Mouse (Mus musculus): ENCODE measurements at regions not wholly inside any gene's neighbourhood (a gene's known extent, or its start where the extent isn't known, plus 50 kb on each side); places are given as distances from the start of the nearest gene placed in this dataset.

GRCm38 (mm10) chr13:47552251-47552650 is 429.8 kb downstream of the Rnf144b start:
- Histone ChIP-seq H3K4me3 (ENCODE audit: low read depth, low read length) (no peak overlapping the region), H3K4me1 (ENCODE audit: control insufficient read depth, insufficient read depth, low read length) (no peaks in the 10 kb centered on the region), H3K9me3 (replicated peaks; ENCODE audit: control insufficient read depth, low read length) (no peaks in the 10 kb centered on the region), H3K36me3 (replicated peaks; ENCODE audit: control insufficient read depth, insufficient read depth, low read depth, low read length) (no peaks in the 10 kb centered on the region), H3K9ac (replicated peaks; ENCODE audit: low read length) (no peak overlapping the region), H3K4me2 (ENCODE audit: low read depth, low read length) (no peak overlapping the region), H3K27ac (replicated peaks; ENCODE audit: low read depth, low read length) (no peak overlapping the region), H3K27me3 (ENCODE audit: control insufficient read depth, insufficient read depth, low read length) (no peaks in the 10 kb centered on the region)
- DNase-seq (ENCODE audit: low spot score), result no peak
- ATAC-seq (replicated peaks; ENCODE audit: insufficient number of reproducible peaks, low FRiP score, low TSS enrichment, low read depth), result no peak
- 89% methylated on average over 3 of the region's 3 CpGs for WGBS

DNA sequence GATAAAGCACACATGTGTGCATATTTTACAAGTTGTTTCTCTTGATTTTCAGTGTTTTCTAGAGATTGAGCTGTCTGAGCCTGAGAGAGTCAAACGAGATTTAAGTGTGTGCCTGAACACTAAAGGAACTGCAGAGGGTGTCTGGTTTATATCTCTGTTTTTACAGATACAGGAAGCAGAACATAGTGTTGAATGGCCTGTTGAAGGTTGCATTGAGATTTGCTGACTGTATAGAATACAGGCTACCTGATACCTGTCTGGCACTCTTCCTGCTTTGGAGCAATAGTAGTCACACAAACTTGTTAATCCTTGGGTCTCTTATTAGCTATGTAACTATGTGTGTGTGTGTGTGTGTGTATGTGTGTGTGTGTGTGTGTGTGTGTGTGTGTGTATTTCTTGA is 431.7 kb downstream of the Rnf144b start:
- Histone ChIP-seq H3K27ac (replicated peaks; ENCODE audit: low read depth, low read length) (no peak overlapping the region), H3K4me1 (ENCODE audit: control insufficient read depth, insufficient read depth, low read length) (no peaks in the 10 kb centered on the region), H3K4me3 (ENCODE audit: low read depth, low read length) (no peak overlapping the region), H3K9ac (replicated peaks; ENCODE audit: low read length) (no peak overlapping the region), H3K4me2 (ENCODE audit: low read depth, low read length) (no peak overlapping the region), H3K27me3 (ENCODE audit: control insufficient read depth, insufficient read depth, low read length) (no peaks in the 10 kb centered on the region), H3K36me3 (replicated peaks; ENCODE audit: control insufficient read depth, insufficient read depth, low read depth, low read length) (no peaks in the 10 kb centered on the region), H3K9me3 (replicated peaks; ENCODE audit: control insufficient read depth, low read length) (no peaks in the 10 kb centered on the region)
- WGBS, result 47% methylated on average over 1 of the region's 1 CpGs
- no peak for ATAC-seq (replicated peaks; ENCODE audit: insufficient number of reproducible peaks, low FRiP score, low TSS enrichment, low read depth)
- no peak for DNase-seq (ENCODE audit: low spot score)

DNA sequence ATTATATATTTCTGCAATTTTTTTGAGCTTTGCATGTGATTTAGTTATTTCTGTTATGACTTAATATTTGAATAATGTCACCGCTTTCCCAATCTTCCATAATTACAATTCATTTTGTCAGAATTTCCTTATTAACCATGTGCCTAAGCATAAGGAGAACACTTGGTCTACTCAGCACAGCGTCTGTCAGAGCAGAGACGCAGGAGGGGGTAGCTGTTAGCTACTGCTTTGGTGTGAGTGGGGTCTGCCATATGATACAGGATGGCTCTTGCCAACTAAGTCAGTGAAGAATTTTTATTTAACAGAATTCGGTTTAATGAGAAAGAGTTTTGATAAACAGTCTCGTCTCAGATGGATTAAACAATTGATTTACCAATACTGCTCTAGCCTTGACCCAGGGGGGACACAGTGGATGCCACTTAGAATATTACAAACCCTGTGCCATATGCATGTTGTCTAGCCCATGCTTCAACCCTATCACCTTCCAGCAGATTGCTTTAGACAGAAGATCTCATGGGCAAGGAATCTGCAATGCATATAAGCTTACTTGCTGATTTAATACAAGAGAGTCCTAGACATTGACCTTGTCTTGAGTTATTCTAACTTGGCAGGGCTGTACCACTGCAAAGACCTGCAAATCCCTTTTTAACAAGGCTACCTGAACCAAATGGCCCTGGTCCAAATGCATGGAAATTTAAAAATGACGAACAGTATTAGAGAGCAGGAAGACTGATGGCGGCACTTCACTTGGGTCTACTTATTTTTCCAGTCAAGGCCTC is 434.9 kb downstream of the Rnf144b start:
- no peak overlapping the region for H3K27ac ChIP-seq (replicated peaks; ENCODE audit: low read depth, low read length)
- WGBS, result 93% methylated on average over 7 of the region's 7 CpGs
- no peak overlapping the region for H3K9ac ChIP-seq (replicated peaks; ENCODE audit: low read length)
- no peak overlapping the region for H3K4me2 ChIP-seq (ENCODE audit: low read depth, low read length)
- H3K36me3 ChIP-seq (replicated peaks; ENCODE audit: control insufficient read depth, insufficient read depth, low read depth, low read length), result no peaks in the 10 kb centered on the region
- no peaks in the 10 kb centered on the region for H3K9me3 ChIP-seq (replicated peaks; ENCODE audit: control insufficient read depth, low read length)
- no peaks in the 10 kb centered on the region for H3K4me1 ChIP-seq (ENCODE audit: control insufficient read depth, insufficient read depth, low read length)
- H3K4me3 ChIP-seq (ENCODE audit: low read depth, low read length), result no peak overlapping the region
- ATAC-seq (replicated peaks; ENCODE audit: insufficient number of reproducible peaks, low FRiP score, low TSS enrichment, low read depth), result no peak
- DNase-seq (ENCODE audit: low spot score), result no peak
- H3K27me3 ChIP-seq (ENCODE audit: control insufficient read depth, insufficient read depth, low read length), result no peaks in the 10 kb centered on the region

- DNase-seq (ENCODE audit: low spot score) (peak; percentile 4), ATAC-seq (replicated peaks; ENCODE audit: insufficient number of reproducible peaks, low FRiP score, low TSS enrichment, low read depth) (no peak)
- H3K4me1 ChIP-seq (ENCODE audit: control insufficient read depth, insufficient read depth, low read length), result no peaks in the 10 kb centered on the region
- no peak overlapping the region for H3K4me2 ChIP-seq (ENCODE audit: low read depth, low read length)
- H3K27ac ChIP-seq (replicated peaks; ENCODE audit: low read depth, low read length), result no peak overlapping the region
- no peaks in the 10 kb centered on the region for H3K36me3 ChIP-seq (replicated peaks; ENCODE audit: control insufficient read depth, insufficient read depth, low read depth, low read length)
- WGBS, result 32% methylated on average over 8 of the region's 8 CpGs
- H3K4me3 ChIP-seq (ENCODE audit: low read depth, low read length), result no peak overlapping the region
- no peak overlapping the region for H3K9ac ChIP-seq (replicated peaks; ENCODE audit: low read length)
- H3K27me3 ChIP-seq (ENCODE audit: control insufficient read depth, insufficient read depth, low read length), result no peaks in the 10 kb centered on the region
- no peaks in the 10 kb centered on the region for H3K9me3 ChIP-seq (replicated peaks; ENCODE audit: control insufficient read depth, low read length)
These were observed 440.4 kb downstream of the Rnf144b start for GRCm38 (mm10) chr13:47562836-47563235.

GRCm38 (mm10) chr13:47576516-47576915 is 454.1 kb downstream of the Rnf144b start:
- WGBS, result 63% methylated on average over 3 of the region's 3 CpGs
- ATAC-seq (replicated peaks; ENCODE audit: insufficient number of reproducible peaks, low FRiP score, low TSS enrichment, low read depth) (no peak), DNase-seq (ENCODE audit: low spot score) (peak; percentile 11)
- no peak overlapping the region for H3K4me3 ChIP-seq (ENCODE audit: low read depth, low read length)
- H3K9me3 ChIP-seq (replicated peaks; ENCODE audit: control insufficient read depth, low read length), result no peaks in the 10 kb centered on the region
- H3K27ac ChIP-seq (replicated peaks; ENCODE audit: low read depth, low read length), result no peak overlapping the region
- no peaks in the 10 kb centered on the region for H3K27me3 ChIP-seq (ENCODE audit: control insufficient read depth, insufficient read depth, low read length)
- no peaks in the 10 kb centered on the region for H3K4me1 ChIP-seq (ENCODE audit: control insufficient read depth, insufficient read depth, low read length)
- H3K9ac ChIP-seq (replicated peaks; ENCODE audit: low read length), result no peak overlapping the region
- no peaks in the 10 kb centered on the region for H3K36me3 ChIP-seq (replicated peaks; ENCODE audit: control insufficient read depth, insufficient read depth, low read depth, low read length)
- H3K4me2 ChIP-seq (ENCODE audit: low read depth, low read length), result no peak overlapping the region

- no peaks in the 10 kb centered on the region for H3K9me3 ChIP-seq (replicated peaks; ENCODE audit: control insufficient read depth, low read length)
- DNase-seq (ENCODE audit: low spot score) (no peak), ATAC-seq (replicated peaks; ENCODE audit: insufficient number of reproducible peaks, low FRiP score, low TSS enrichment, low read depth) (no peak)
- no peak overlapping the region for H3K9ac ChIP-seq (replicated peaks; ENCODE audit: low read length)
- H3K27ac ChIP-seq (replicated peaks; ENCODE audit: low read depth, low read length), result no peak overlapping the region
- no peaks in the 10 kb centered on the region for H3K27me3 ChIP-seq (ENCODE audit: control insufficient read depth, insufficient read depth, low read length)
- H3K36me3 ChIP-seq (replicated peaks; ENCODE audit: control insufficient read depth, insufficient read depth, low read depth, low read length), result no peaks in the 10 kb centered on the region
- H3K4me1 ChIP-seq (ENCODE audit: control insufficient read depth, insufficient read depth, low read length), result no peaks in the 10 kb centered on the region
- WGBS, result 81% methylated on average over 5 of the region's 5 CpGs
- H3K4me3 ChIP-seq (ENCODE audit: low read depth, low read length), result no peak overlapping the region
- no peak overlapping the region for H3K4me2 ChIP-seq (ENCODE audit: low read depth, low read length)
These were observed 457.7 kb downstream of the Rnf144b start for GRCm38 (mm10) chr13:47580144-47580543.

GRCm38 (mm10) chr13:47585158-47585557 is 462.7 kb downstream of the Rnf144b start:
- Histone ChIP-seq H3K9ac (replicated peaks; ENCODE audit: low read length) (no peak overlapping the region), H3K36me3 (replicated peaks; ENCODE audit: control insufficient read depth, insufficient read depth, low read depth, low read length) (no peaks in the 10 kb centered on the region), H3K4me1 (ENCODE audit: control insufficient read depth, insufficient read depth, low read length) (no peaks in the 10 kb centered on the region), H3K4me2 (ENCODE audit: low read depth, low read length) (no peak overlapping the region), H3K27ac (replicated peaks; ENCODE audit: low read depth, low read length) (no peak overlapping the region), H3K9me3 (replicated peaks; ENCODE audit: control insufficient read depth, low read length) (no peaks in the 10 kb centered on the region), H3K4me3 (ENCODE audit: low read depth, low read length) (no peak overlapping the region), H3K27me3 (ENCODE audit: control insufficient read depth, insufficient read depth, low read length) (no peaks in the 10 kb centered on the region)
- 71% methylated on average over 1 of the region's 1 CpGs for WGBS
- DNase-seq (ENCODE audit: low spot score), result no peak
- no peak for ATAC-seq (replicated peaks; ENCODE audit: insufficient number of reproducible peaks, low FRiP score, low TSS enrichment, low read depth)

DNA sequence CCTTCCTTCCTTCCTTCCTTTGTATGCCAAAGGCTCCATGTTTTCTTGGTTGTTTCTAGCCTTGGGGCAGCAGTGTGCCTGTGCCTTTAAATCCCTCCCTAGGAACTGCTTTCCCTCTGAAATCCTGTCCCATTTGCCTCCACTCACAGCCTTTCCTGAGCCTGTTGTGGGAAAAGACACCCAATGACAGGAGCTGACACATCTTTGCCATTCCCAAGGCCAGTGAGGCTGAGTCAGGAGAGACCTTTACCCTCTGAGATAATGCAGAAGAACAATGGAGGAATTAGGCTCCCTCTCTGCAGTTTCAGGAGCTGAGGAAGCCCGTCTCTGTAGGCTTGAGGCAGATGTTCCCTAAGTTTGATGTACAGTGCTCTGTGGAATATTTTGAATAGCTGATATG is 480.2 kb downstream of the Rnf144b start:
- Histone ChIP-seq H3K27ac (replicated peaks; ENCODE audit: low read depth, low read length) (no peak overlapping the region), H3K4me1 (ENCODE audit: control insufficient read depth, insufficient read depth, low read length) (no peaks in the 10 kb centered on the region; the same call in 1 of the 2 replicates), H3K9ac (replicated peaks; ENCODE audit: low read length) (no peak overlapping the region), H3K4me2 (ENCODE audit: low read depth, low read length) (no peak overlapping the region), H3K4me3 (ENCODE audit: low read depth, low read length) (no peak overlapping the region), H3K36me3 (replicated peaks; ENCODE audit: control insufficient read depth, insufficient read depth, low read depth, low read length) (no peaks in the 10 kb centered on the region), H3K27me3 (ENCODE audit: control insufficient read depth, insufficient read depth, low read length) (no peaks in the 10 kb centered on the region), H3K9me3 (replicated peaks; ENCODE audit: control insufficient read depth, low read length) (no peaks in the 10 kb centered on the region)
- DNase-seq (ENCODE audit: low spot score) (no peak), ATAC-seq (replicated peaks; ENCODE audit: insufficient number of reproducible peaks, low FRiP score, low TSS enrichment, low read depth) (no peak)
- WGBS, result 59% methylated on average over 1 of the region's 1 CpGs

Data from embryonic facial prominence, embryonic 11.5 days (tissue).